In genomic region chr13:107182544-107182943, GRCm38 (mm10) we compare ENCODE assay signal across 9 mouse cellular contexts.
DNase-seq lines count a peak whose midpoint lies in the region; ATAC-seq and TF ChIP-seq lines count a peak whose summit lies in the region.
"Had no signal": no experiment of that assay in that cellular context is flagged by ENCODE, and none has a peak within 500 bp of the region (broad histone marks: within the 10 kb centered on the region; RNA-seq: fewer than 3 reads in every experiment).

No protein-coding gene starts in this region.

- no peak overlapping the region for H3K27ac ChIP-seq in layer of hippocampus, adult 2 months
- H3K27ac ChIP-seq: hindbrain, embryonic 15.5 days; stomach, embryonic 15.5 days had no signal

- H3K4me3 ChIP-seq in layer of hippocampus, adult 2 months, result no peak overlapping the region
- H3K4me3 ChIP-seq: hindbrain, embryonic 15.5 days; stomach, embryonic 15.5 days had no signal

- peak; percentile 32 for DNase-seq in MN1 (ENCODE audit: low spot score)
- DNase-seq in cerebellum, adult 9-10 months, result peak; percentile 43
- DNase-seq in gastrocnemius, postnatal 10 days, result peak; percentile 49
- peak; percentile 57 to 70 for DNase-seq in layer of hippocampus, adult 2 months (ENCODE audit: low spot score in 2 of 2)
- peak; percentile 56 for DNase-seq in lung, postnatal 25 days (ENCODE audit: low spot score)
- DNase-seq in skeletal muscle tissue, adult 2 months (ENCODE audit: low read depth, low spot score), result peak; percentile 4

- TF ChIP-seq CTCF in layer of hippocampus, adult 2 months (conservative IDR thresholded peaks at IDR 0.05), result peak; percentile 84

- peak; percentile 29 for ATAC-seq in CD4-positive, CD25-positive, alpha-beta regulatory T cell, adult 4 months

Comparison
In these comparisons a context has a peak if more than half of its experiments do, and no peak if none do; other contexts are left out.
1. DNase-seq: peak in every context shown above with its lines; median percentile 64 in layer of hippocampus, adult 2 months; 56 in lung, postnatal 25 days; 49 in gastrocnemius, postnatal 10 days; 43 in cerebellum, adult 9-10 months; 32 in MN1; 4 in skeletal muscle tissue, adult 2 months.